Comparison of ENCODE assay signal across 16 mouse cellular contexts in genomic region chr9:95073691-95074090, GRCm38 (mm10).
DNase-seq lines count a peak whose midpoint lies in the region; ATAC-seq and TF ChIP-seq lines count a peak whose summit lies in the region.
"Had no signal": no experiment of that assay in that cellular context is flagged by ENCODE, and none has a peak within 500 bp of the region (broad histone marks: within the 10 kb centered on the region; RNA-seq: fewer than 3 reads in every experiment).

No protein-coding gene starts in this region.

- peak overlapping the region; percentile 33; the same call in 1 of the 2 replicates for H3K27ac ChIP-seq in forebrain, embryonic 12.5 days
- H3K27ac ChIP-seq in forebrain, embryonic 14.5 days (ENCODE audit: low read depth, low read length), result no peak overlapping the region
- no peak overlapping the region for H3K27ac ChIP-seq in kidney, postnatal 0 days
- H3K27ac ChIP-seq in embryonic facial prominence, embryonic 12.5 days, result 0 out of 2 replicates have a peak overlapping the region, but pooled peaks have one; percentile 0
- H3K27ac ChIP-seq: midbrain, embryonic 13.5 days; neural tube, embryonic 12.5 days had no signal

- DNase-seq in forebrain, embryonic 14.5 days (ENCODE audit: low spot score), result no peak
- DNase-seq in kidney, postnatal 0 days (ENCODE audit: low spot score), result peak; percentile 4
- no peak for DNase-seq in kidney, postnatal 14 days
- peak; percentile 51 for DNase-seq in retina, postnatal 1 day
- DNase-seq in layer of hippocampus, postnatal 10 days (ENCODE audit: low spot score in 2 of 2), result no peak
- no peak for DNase-seq in Muller cell, postnatal 12 days (ENCODE audit: inconsistent ontology term)
- DNase-seq: cerebellum, adult 9-11 months; liver, postnatal 0 days; lung, postnatal 4 days; right cerebral cortex, adult 18-20 months; thymus, adult 2 months had no signal

- no peak overlapping the region for H3K4me2 ChIP-seq in forebrain, embryonic 12.5 days
- H3K4me2 ChIP-seq in forebrain, embryonic 14.5 days (ENCODE audit: low read length), result no peak overlapping the region
- H3K4me2 ChIP-seq in kidney, postnatal 0 days (ENCODE audit: low read length), result no peak overlapping the region
- no peak overlapping the region for H3K4me2 ChIP-seq in embryonic facial prominence, embryonic 12.5 days (replicated peaks)
- H3K4me2 ChIP-seq: heart, embryonic 15.5 days; midbrain, embryonic 13.5 days; neural tube, embryonic 12.5 days had no signal

- H3K27me3 ChIP-seq in forebrain, embryonic 12.5 days, result no peaks in the 10 kb centered on the region
- H3K27me3 ChIP-seq in forebrain, embryonic 14.5 days (replicated peaks; ENCODE audit: control insufficient read depth, insufficient read depth, low read length), result no peaks in the 10 kb centered on the region
- H3K27me3 ChIP-seq in kidney, postnatal 0 days (ENCODE audit: insufficient read depth, low read length), result no peaks in the 10 kb centered on the region
- no peaks in the 10 kb centered on the region for H3K27me3 ChIP-seq in embryonic facial prominence, embryonic 12.5 days
- H3K27me3 ChIP-seq: heart, embryonic 15.5 days; neural tube, embryonic 12.5 days had no signal

- no peak for ATAC-seq in forebrain, embryonic 12.5 days (ENCODE audit: low FRiP score)
- ATAC-seq in forebrain, embryonic 14.5 days, result no peak
- no peak for ATAC-seq in kidney, postnatal 0 days (replicated peaks; ENCODE audit: low FRiP score, low read depth)
- ATAC-seq in embryonic facial prominence, embryonic 12.5 days (ENCODE audit: insufficient number of reproducible peaks, insufficient read depth, low FRiP score, low TSS enrichment), result no peak
- ATAC-seq: liver, postnatal 0 days; midbrain, embryonic 13.5 days had no signal

- no peak overlapping the region for H3K4me3 ChIP-seq in forebrain, embryonic 12.5 days (replicated peaks)
- H3K4me3 ChIP-seq in forebrain, embryonic 14.5 days (ENCODE audit: low read depth, low read length), result no peak overlapping the region
- H3K4me3 ChIP-seq in kidney, postnatal 0 days (replicated peaks; ENCODE audit: low read depth, low read length), result no peak overlapping the region
- H3K4me3 ChIP-seq in embryonic facial prominence, embryonic 12.5 days, result no peak overlapping the region
- H3K4me3 ChIP-seq: heart, embryonic 15.5 days; midbrain, embryonic 13.5 days; neural tube, embryonic 12.5 days had no signal

- H3K4me1 ChIP-seq in forebrain, embryonic 12.5 days, result peaks cover 27% of the 10 kb centered on the region
- peaks cover 5% of the 10 kb centered on the region; the same call in 1 of the 2 replicates for H3K4me1 ChIP-seq in forebrain, embryonic 14.5 days (ENCODE audit: control insufficient read depth, insufficient read depth, low read length)
- H3K4me1 ChIP-seq in kidney, postnatal 0 days (replicated peaks; ENCODE audit: insufficient read depth, low read length), result peaks cover 8% of the 10 kb centered on the region
- H3K4me1 ChIP-seq in embryonic facial prominence, embryonic 12.5 days, result peaks cover 25% of the 10 kb centered on the region; the same call in 1 of the 2 replicates
- H3K4me1 ChIP-seq: heart, embryonic 15.5 days had no signal

- no peaks in the 10 kb centered on the region for H3K36me3 ChIP-seq in forebrain, embryonic 12.5 days (replicated peaks)
- no peaks in the 10 kb centered on the region for H3K36me3 ChIP-seq in forebrain, embryonic 14.5 days (ENCODE audit: control insufficient read depth, insufficient read depth, low read length)
- H3K36me3 ChIP-seq in kidney, postnatal 0 days (ENCODE audit: insufficient read depth, low read length), result no peaks in the 10 kb centered on the region
- no peaks in the 10 kb centered on the region for H3K36me3 ChIP-seq in embryonic facial prominence, embryonic 12.5 days
- H3K36me3 ChIP-seq: heart, embryonic 15.5 days; midbrain, embryonic 13.5 days; neural tube, embryonic 12.5 days had no signal

- TF ChIP-seq CTCF in kidney, postnatal 0 days (IDR thresholded peaks at IDR 0.05; ENCODE audit: low read depth), result no peak

- H3K9ac ChIP-seq in forebrain, embryonic 12.5 days, result no peak overlapping the region
- no peak overlapping the region for H3K9ac ChIP-seq in forebrain, embryonic 14.5 days (ENCODE audit: low read length)
- H3K9ac ChIP-seq in kidney, postnatal 0 days (ENCODE audit: low read depth, low read length), result no peak overlapping the region
- H3K9ac ChIP-seq in embryonic facial prominence, embryonic 12.5 days, result no peak overlapping the region
- H3K9ac ChIP-seq: heart, embryonic 15.5 days; liver, postnatal 0 days; midbrain, embryonic 13.5 days; neural tube, embryonic 12.5 days had no signal

- WGBS in forebrain, embryonic 12.5 days, result 15% methylated on average over 8 of the region's 8 CpGs
- WGBS in forebrain, embryonic 14.5 days, result 15% methylated on average over 8 of the region's 8 CpGs
- WGBS in kidney, postnatal 0 days, result 29% methylated on average over 8 of the region's 8 CpGs
- WGBS in embryonic facial prominence, embryonic 12.5 days, result 21% methylated on average over 8 of the region's 8 CpGs

- H3K9me3 ChIP-seq in forebrain, embryonic 12.5 days, result 0 out of 2 replicates have a peak, but pooled peaks cover 1% of the 10 kb centered on the region
- no peaks in the 10 kb centered on the region for H3K9me3 ChIP-seq in forebrain, embryonic 14.5 days (replicated peaks; ENCODE audit: control insufficient read depth, low read length)
- H3K9me3 ChIP-seq in kidney, postnatal 0 days (replicated peaks; ENCODE audit: low read length), result no peaks in the 10 kb centered on the region
- H3K9me3 ChIP-seq in embryonic facial prominence, embryonic 12.5 days, result no peaks in the 10 kb centered on the region
- H3K9me3 ChIP-seq: heart, embryonic 15.5 days had no signal

Comparison
In these comparisons a context has a peak if more than half of its experiments do, and no peak if none do; other contexts are left out.
1. H3K27ac ChIP-seq: peak in forebrain, embryonic 12.5 days (single experiment) and embryonic facial prominence, embryonic 12.5 days (single experiment); none in forebrain, embryonic 14.5 days (single experiment) and kidney, postnatal 0 days (single experiment).
2. DNase-seq: peak in kidney, postnatal 0 days (single experiment) and retina, postnatal 1 day (single experiment); none in forebrain, embryonic 14.5 days (single experiment), kidney, postnatal 14 days (single experiment), layer of hippocampus, postnatal 10 days (0 of 2) and Muller cell, postnatal 12 days (single experiment).